Mouse (Mus musculus): ENCODE measurements around the gene Ccdc27. TPM values are rescaled to one million over a fixed set of nuclear protein-coding genes. Genes with fewer than 3 reads are reported as not detected.

Ccdc27 gene
- polyA plus RNA-seq, 1 experiment: not detected

- 57% methylated on average over 4 of the region's 4 CpGs for WGBS
- Histone ChIP-seq H3K4me3 (ENCODE audit: extremely low read depth, insufficient read depth, insufficient read length) (no peak overlapping the region), H3K36me3 (ENCODE audit: control insufficient read depth, insufficient read depth, low read length) (no peaks in the 10 kb centered on the region), H3K27me3 (ENCODE audit: control insufficient read depth, insufficient read depth, low read length) (no peaks in the 10 kb centered on the region), H3K4me1 (ENCODE audit: control insufficient read depth, insufficient read depth, insufficient read length) (no peaks in the 10 kb centered on the region), H3K27ac (ENCODE audit: insufficient read depth, low read length) (no peak overlapping the region)
- DNase-seq (ENCODE audit: low read depth in 1 of 2, low spot score in 2 of 2): no peak
- TF ChIP-seq POLR2A (IDR thresholded peaks at IDR 0.05; ENCODE audit: low read depth, low read length) (no peak), CTCF (IDR thresholded peaks at IDR 0.05; ENCODE audit: extremely low read depth, insufficient read depth, insufficient read length, insufficient replicate concordance) (no peak)
Measured at GRCm38 (mm10) chr4:154080211-154080610, 37.7 kb upstream of the Ccdc27 start.

- TF ChIP-seq CTCF (IDR thresholded peaks at IDR 0.05; ENCODE audit: extremely low read depth, insufficient read depth, insufficient read length, insufficient replicate concordance): no peak
- no peak for TF ChIP-seq POLR2A (IDR thresholded peaks at IDR 0.05; ENCODE audit: low read depth, low read length)
- H3K36me3 ChIP-seq (ENCODE audit: control insufficient read depth, insufficient read depth, low read length): no peaks in the 10 kb centered on the region
- 0 out of 2 replicates have a peak, but pooled peaks cover 1% of the 10 kb centered on the region for H3K27me3 ChIP-seq (ENCODE audit: control insufficient read depth, insufficient read depth, low read length)
- H3K4me1 ChIP-seq (ENCODE audit: control insufficient read depth, insufficient read depth, insufficient read length): no peaks in the 10 kb centered on the region
- WGBS: 15% methylated on average over 14 of the region's 16 CpGs
- H3K4me3 ChIP-seq (ENCODE audit: extremely low read depth, insufficient read depth, insufficient read length): no peak overlapping the region
- no peak overlapping the region for H3K27ac ChIP-seq (ENCODE audit: insufficient read depth, low read length)
- no peak for DNase-seq (ENCODE audit: low read depth in 1 of 2, low spot score in 2 of 2)
Measured at GRCm38 (mm10) chr4:154071941-154072340, 29.5 kb upstream of the Ccdc27 start.

GRCm38 (mm10) chr4:154071521-154071920 is 29.0 kb upstream of the Ccdc27 start:
- TF ChIP-seq CTCF (IDR thresholded peaks at IDR 0.05; ENCODE audit: extremely low read depth, insufficient read depth, insufficient read length, insufficient replicate concordance): no peak
- no peak for TF ChIP-seq POLR2A (IDR thresholded peaks at IDR 0.05; ENCODE audit: low read depth, low read length)
- DNase-seq (ENCODE audit: low read depth in 1 of 2, low spot score in 2 of 2): no peak
- Histone ChIP-seq H3K4me1 (ENCODE audit: control insufficient read depth, insufficient read depth, insufficient read length) (no peaks in the 10 kb centered on the region), H3K4me3 (ENCODE audit: extremely low read depth, insufficient read depth, insufficient read length) (no peak overlapping the region), H3K36me3 (ENCODE audit: control insufficient read depth, insufficient read depth, low read length) (no peaks in the 10 kb centered on the region), H3K27me3 (ENCODE audit: control insufficient read depth, insufficient read depth, low read length) (0 out of 2 replicates have a peak, but pooled peaks cover 1% of the 10 kb centered on the region), H3K27ac (ENCODE audit: insufficient read depth, low read length) (no peak overlapping the region)
- 3% methylated on average over 15 of the region's 20 CpGs for WGBS

GRCm38 (mm10) chr4:154070896-154071295 is 28.4 kb upstream of the Ccdc27 start:
- Histone ChIP-seq H3K27me3 (ENCODE audit: control insufficient read depth, insufficient read depth, low read length) (0 out of 2 replicates have a peak, but pooled peaks cover 1% of the 10 kb centered on the region), H3K36me3 (ENCODE audit: control insufficient read depth, insufficient read depth, low read length) (no peaks in the 10 kb centered on the region), H3K4me1 (ENCODE audit: control insufficient read depth, insufficient read depth, insufficient read length) (no peaks in the 10 kb centered on the region), H3K27ac (ENCODE audit: insufficient read depth, low read length) (no peak overlapping the region), H3K4me3 (ENCODE audit: extremely low read depth, insufficient read depth, insufficient read length) (no peak overlapping the region)
- WGBS: 2% methylated on average over 5 of the region's 5 CpGs
- TF ChIP-seq CTCF (IDR thresholded peaks at IDR 0.05; ENCODE audit: extremely low read depth, insufficient read depth, insufficient read length, insufficient replicate concordance) (no peak), POLR2A (IDR thresholded peaks at IDR 0.05; ENCODE audit: low read depth, low read length) (no peak)
- DNase-seq (ENCODE audit: low read depth in 1 of 2, low spot score in 2 of 2): no peak

- Histone ChIP-seq H3K4me1 (ENCODE audit: control insufficient read depth, insufficient read depth, insufficient read length) (no peaks in the 10 kb centered on the region), H3K27ac (ENCODE audit: insufficient read depth, low read length) (no peak overlapping the region), H3K4me3 (ENCODE audit: extremely low read depth, insufficient read depth, insufficient read length) (no peak overlapping the region), H3K36me3 (ENCODE audit: control insufficient read depth, insufficient read depth, low read length) (no peaks in the 10 kb centered on the region), H3K27me3 (ENCODE audit: control insufficient read depth, insufficient read depth, low read length) (no peaks in the 10 kb centered on the region)
- no peak for DNase-seq (ENCODE audit: low read depth in 1 of 2, low spot score in 2 of 2)
- WGBS: 63% methylated on average over 14 of the region's 14 CpGs
- TF ChIP-seq POLR2A (IDR thresholded peaks at IDR 0.05; ENCODE audit: low read depth, low read length) (no peak), CTCF (IDR thresholded peaks at IDR 0.05; ENCODE audit: extremely low read depth, insufficient read depth, insufficient read length, insufficient replicate concordance) (peak; percentile 62; the same call in 1 of the 2 replicates)
Measured at GRCm38 (mm10) chr4:154064827-154065773, 22.6 kb upstream of the Ccdc27 start.

- 61% methylated on average over 4 of the region's 4 CpGs for WGBS
- H3K4me3 ChIP-seq (ENCODE audit: extremely low read depth, insufficient read depth, insufficient read length): no peak overlapping the region
- no peak overlapping the region for H3K27ac ChIP-seq (ENCODE audit: insufficient read depth, low read length)
- DNase-seq (ENCODE audit: low read depth in 1 of 2, low spot score in 2 of 2): no peak
- H3K4me1 ChIP-seq (ENCODE audit: control insufficient read depth, insufficient read depth, insufficient read length): no peaks in the 10 kb centered on the region
- no peaks in the 10 kb centered on the region for H3K27me3 ChIP-seq (ENCODE audit: control insufficient read depth, insufficient read depth, low read length)
- TF ChIP-seq CTCF (IDR thresholded peaks at IDR 0.05; ENCODE audit: extremely low read depth, insufficient read depth, insufficient read length, insufficient replicate concordance) (no peak), POLR2A (IDR thresholded peaks at IDR 0.05; ENCODE audit: low read depth, low read length) (no peak)
- no peaks in the 10 kb centered on the region for H3K36me3 ChIP-seq (ENCODE audit: control insufficient read depth, insufficient read depth, low read length)
Measured at GRCm38 (mm10) chr4:154057696-154058095, 15.2 kb upstream of the Ccdc27 start.

GRCm38 (mm10) chr4:154056661-154057060 is 14.2 kb upstream of the Ccdc27 start:
- H3K4me3 ChIP-seq (ENCODE audit: extremely low read depth, insufficient read depth, insufficient read length): no peak overlapping the region
- DNase-seq (ENCODE audit: low read depth in 1 of 2, low spot score in 2 of 2): no peak
- no peaks in the 10 kb centered on the region for H3K36me3 ChIP-seq (ENCODE audit: control insufficient read depth, insufficient read depth, low read length)
- no peak overlapping the region for H3K27ac ChIP-seq (ENCODE audit: insufficient read depth, low read length)
- no peaks in the 10 kb centered on the region for H3K27me3 ChIP-seq (ENCODE audit: control insufficient read depth, insufficient read depth, low read length)
- 41% methylated on average over 2 of the region's 2 CpGs for WGBS
- TF ChIP-seq CTCF (IDR thresholded peaks at IDR 0.05; ENCODE audit: extremely low read depth, insufficient read depth, insufficient read length, insufficient replicate concordance) (no peak), POLR2A (IDR thresholded peaks at IDR 0.05; ENCODE audit: low read depth, low read length) (no peak)
- no peaks in the 10 kb centered on the region for H3K4me1 ChIP-seq (ENCODE audit: control insufficient read depth, insufficient read depth, insufficient read length)
